Mouse (Mus musculus) left cerebral cortex, postnatal 10 days (tissue): ENCODE results near the gene Olfr976. TPM values are rescaled to one million over a fixed set of nuclear protein-coding genes. Genes with fewer than 3 reads are reported as not detected.
"Not testable (repeated sequence)": the region's sequence is repeated elsewhere in the genome, so short reads cannot be mapped to it uniquely, and the experiment has no call there.

Experiments
- DNase-seq, 2 experiments: peaks; one replicate each; pipeline ENCODE4 v3.0.0; 2021 to 2022; ENCODE audit warnings: low spot score in 2 of 2, mixed read lengths in 1 of 2; ENCODE audit errors: extremely low spot score in 1 of 2
- intact Hi-C: fragments of 180-260 bp; cut with DNase I; formaldehyde crosslinking; loops from one replicate; pipeline ENCODE4 v1.15.1; 2025
- total RNA-seq, 2 experiments: library from RNA; stranded (reverse); gene quantifications; 2 replicates each; pipeline ENCODE4 v1.2.3; 2021

Gene Olfr976
- total RNA-seq, result not detected

DNA sequence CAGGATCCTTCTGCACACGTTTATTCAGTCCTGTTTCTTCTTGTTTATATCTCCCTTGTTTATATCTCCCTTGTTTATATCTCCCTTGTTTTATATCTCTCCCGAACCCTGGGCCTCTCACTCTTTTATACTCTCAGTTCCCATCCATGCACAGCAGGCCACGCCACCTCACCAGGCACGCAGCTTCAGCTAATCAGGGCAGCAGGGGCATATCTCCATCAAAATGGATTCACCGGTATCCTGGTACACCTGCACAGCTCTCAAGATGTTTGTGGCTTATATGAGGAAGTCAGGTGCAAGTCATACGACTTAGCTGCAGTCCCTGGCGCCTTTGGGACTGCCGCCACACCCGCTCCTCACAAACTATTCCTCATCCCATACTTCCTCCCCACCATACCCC lies at the start of gene Olfr976:
Gene Olfr976 (minus strand): TSS at position 101 of the 400 bp plus-strand sequence.
- intact Hi-C loops, result not testable (repeated sequence)

DNA sequence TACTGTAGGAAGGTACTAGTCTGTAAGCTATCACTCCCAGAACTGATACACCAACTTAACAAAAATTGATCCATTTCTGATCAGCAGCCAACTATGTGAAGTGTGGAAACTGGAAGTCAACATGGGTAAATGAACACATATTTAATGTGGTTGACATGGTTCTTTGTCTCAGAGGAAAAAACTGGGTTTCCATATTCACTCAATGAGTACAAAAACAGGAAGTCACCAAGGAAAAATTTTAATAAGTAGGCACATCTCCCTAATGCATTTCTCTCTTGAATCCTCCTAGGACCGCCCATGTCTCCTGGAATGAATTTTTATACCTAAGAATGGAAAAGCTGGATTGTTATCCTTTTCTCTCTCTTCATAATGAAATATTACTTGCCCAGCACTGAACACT lies 48.5 kb upstream of the Olfr976 start, which contains the start of gene Olfr980:
Gene Olfr980 (minus strand): TSS at position 101 of the 400 bp plus-strand sequence.
- intact Hi-C loops, result no loop called here
- no peak for DNase-seq

More for the DNA sequence above, at the start of gene Olfr976:
- not testable (repeated sequence) for DNase-seq

DNA sequence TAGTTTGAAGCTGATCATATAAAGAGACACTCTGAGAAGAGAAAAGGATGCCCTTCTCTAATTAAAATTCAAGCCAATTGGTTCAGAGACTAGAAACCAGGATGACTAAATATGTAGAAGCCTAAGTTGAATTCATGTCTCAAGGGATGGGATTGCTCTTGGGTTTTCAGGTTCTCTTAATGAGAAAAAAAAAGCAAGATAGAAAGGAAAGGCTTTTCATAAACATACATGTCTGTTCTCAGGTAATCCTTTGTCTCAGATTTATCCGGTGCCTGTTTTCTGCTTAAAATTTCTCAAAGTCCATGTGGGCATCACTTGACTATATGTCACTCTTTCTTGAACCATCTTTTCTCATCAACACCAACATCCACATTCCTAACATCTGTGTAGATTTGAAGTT lies 42.4 kb upstream of the Olfr976 start, which contains the start of gene Olfr979:
Gene Olfr979 (minus strand): TSS at position 101 of the 400 bp plus-strand sequence.
- DNase-seq, result no peak
- intact Hi-C loops, result no loop called here

DNA sequence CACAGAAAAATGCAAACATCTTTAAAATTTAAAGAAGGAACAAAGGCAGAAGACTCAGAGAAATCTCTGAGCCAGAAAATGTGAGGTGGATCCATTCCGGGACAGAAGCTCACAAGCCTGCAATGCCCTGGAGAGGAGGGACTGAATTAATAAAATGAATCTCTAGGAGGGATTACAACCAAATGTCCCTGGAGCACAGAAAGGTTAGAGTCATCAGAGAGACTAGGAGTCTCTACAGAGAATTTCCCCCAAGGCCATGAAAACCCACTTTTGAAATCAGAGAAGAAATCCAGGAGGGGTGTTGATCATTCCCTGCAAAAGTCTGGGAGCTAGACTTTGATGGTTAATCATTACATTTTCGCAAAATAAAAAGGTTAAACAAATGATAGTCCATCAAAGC lies 30.9 kb upstream of the Olfr976 start, which contains the start of gene Olfr978:
Gene Olfr978 (plus strand): TSS at position 301 of the 400 bp plus-strand sequence.
- DNase-seq, result no peak
- intact Hi-C loops, result no loop called here

DNA sequence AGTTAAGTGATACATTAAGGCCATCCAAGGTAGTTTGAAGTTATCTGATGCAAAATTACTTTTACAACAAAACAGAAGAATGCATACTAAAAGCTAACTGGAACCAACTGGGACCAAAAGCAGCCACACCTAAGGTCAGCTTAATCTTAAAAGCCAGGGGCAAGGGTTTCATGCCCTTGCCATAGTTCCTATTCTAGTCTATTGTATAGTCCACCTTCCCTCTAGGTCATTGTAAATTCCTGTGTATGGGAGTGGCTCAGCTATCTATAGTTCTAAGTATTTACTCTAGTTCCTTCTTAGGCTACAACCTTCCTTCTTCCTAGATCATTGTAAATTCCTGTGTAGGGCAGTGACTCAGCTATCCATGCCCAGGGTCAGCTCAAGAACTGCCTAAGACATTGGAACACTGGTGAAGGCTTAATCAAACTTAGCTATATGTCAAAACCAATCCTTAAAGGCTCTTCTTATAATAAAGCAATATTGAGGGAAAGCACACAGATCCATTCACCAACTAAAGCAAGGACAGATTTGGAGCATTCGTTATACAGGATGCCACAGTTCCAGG lies 15.7 kb upstream of the Olfr976 start:
- DNase-seq, intact Hi-C loops: not testable (repeated sequence)

DNA sequence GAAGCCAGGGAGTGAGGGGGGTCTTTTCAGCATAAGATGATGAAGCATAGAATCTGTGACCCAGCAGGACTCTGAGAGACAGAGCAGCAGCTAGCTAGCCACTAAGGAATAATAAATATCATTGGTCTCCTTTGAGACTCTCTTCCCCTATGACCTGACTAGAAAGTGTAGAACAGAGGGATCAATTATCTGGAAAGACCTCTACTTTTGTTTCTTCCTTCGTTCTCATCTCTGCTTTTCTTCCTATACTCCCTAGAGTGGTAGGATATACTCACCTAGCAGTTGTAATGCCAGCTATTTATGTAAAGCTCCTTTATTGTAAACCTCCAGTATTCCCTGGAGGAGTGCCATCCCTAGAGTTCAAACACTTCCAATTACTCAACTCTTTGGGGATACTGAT lies 9.0 kb downstream of the Olfr976 start, which contains the start of gene Olfr975:
Gene Olfr975 (minus strand): TSS at position 101 of the 400 bp plus-strand sequence.
- intact Hi-C loops, result no loop called here
- no peak for DNase-seq

DNA sequence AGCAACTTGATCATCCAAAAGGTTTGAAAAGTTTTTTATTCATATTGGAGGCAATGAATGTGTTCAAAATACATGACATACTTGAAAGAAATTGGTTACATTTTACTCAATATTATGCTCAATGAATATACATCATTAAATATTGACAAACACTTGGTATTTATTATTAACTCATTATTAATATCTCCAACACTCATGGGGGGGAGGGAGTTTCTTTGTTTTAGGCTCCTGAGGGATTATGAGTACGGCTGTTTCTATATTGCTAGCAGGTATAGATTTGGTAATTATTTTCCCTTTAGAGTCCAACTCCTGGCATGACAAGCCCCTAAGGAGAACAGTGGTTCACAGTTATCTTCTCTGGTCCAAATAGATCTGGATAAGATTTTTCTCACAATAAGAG lies 23.7 kb downstream of the Olfr976 start, which contains the start of gene Olfr974:
Gene Olfr974 (plus strand): TSS at position 301 of the 400 bp plus-strand sequence.
- no peak for DNase-seq

DNA sequence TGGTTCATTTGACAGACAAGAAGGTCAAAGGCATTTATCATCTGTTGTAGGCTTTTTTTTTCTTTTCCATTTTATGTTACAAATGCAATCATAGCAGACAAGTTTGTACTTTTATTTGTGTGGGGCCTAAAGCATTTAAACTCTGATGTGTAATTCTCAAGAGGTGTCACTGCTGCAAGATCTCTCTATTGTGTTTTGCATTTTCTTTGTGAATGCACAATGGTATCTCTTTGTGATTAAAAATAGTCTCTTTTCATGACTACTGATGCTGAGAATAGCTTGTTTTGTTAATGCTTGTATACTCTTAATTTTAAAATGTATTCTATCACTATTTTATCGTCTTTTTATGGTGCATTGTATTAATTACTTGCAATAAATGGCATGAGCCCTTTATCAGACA lies 32.1 kb downstream of the Olfr976 start:
- DNase-seq, intact Hi-C loops: not testable (repeated sequence)

More for the DNA sequence above, 23.7 kb downstream of the Olfr976 start, which contains the start of gene Olfr974:
- intact Hi-C loops, result no loop called here

DNA sequence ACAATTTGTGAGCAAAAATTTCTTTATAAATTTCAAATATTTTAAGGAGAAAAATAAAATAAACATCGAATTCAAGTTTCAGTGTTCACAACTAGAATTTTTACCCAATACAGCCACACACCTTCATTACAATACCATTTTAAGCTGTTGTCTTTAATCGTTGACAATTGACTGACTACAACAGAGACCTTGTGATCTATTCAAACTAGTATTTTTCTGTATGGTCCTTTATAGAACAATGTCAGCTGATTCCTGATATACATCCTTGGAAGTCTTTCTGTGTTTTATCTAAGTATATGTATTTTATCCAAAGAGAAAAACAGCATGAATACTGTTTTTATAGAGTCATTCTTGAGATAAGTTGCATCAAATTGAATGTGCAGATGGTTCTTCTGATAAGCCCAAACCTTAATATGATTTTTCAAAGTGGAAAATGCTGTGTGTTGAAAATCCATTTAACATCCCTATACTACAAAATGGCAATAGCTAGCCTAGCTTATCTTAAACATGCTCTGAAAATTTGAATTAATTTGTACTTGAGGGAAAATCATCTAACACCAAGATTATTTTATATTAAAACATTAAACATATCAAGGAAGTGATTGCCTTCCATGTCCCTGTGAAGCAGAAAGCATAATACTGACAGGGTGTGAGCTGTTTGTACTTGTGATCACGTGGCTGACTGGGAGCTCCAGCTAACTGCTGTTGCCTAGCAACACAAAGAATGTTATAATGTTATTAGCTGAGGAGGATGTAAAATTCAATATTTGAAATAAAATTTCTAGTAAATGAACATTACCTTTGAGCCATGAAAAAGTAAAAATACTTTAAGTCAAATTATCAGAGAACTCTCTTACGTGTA lies 32.7 kb downstream of the Olfr976 start:
- intact Hi-C loops, DNase-seq: not testable (repeated sequence)

DNA sequence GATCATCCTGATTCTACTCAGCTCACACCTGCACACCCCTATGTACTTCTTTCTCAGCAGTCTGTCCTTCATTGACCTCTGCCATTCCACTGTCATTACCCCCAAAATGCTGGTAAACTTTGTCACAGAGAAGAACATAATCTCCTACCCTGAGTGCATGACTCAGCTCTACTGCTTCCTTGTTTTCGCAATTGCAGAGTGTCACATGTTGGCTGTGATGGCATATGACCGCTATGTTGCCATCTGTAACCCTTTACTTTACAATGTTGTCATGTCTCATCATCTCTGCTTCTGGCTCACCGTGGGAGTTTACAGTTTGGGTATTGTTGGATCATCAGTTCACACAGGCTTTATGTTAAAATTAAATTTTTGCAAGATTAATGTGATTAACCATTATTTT lies 51.0 kb downstream of the Olfr976 start:
- DNase-seq, result no peak
- intact Hi-C loops, result no loop called here

DNA sequence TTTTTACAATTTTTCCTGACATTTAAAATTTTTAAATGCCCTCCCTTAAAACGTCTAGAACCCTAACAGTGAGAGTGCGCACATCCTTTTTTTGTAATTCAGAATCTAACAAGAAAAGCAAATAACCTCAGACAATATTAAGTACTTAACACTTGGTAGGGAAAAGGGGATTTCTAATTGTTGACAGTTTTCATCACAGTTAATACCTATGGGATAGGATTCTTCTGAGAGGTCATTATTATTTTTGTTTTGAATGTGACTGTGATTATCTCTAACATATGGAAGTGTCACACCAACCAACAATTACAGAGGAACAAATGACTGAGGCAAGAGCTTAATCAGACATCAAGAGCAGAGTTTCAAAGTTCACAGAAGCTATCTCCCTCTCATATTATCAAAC lies 53.9 kb downstream of the Olfr976 start, which contains the start of gene Olfr229:
Gene Olfr229 (plus strand): TSS at position 301 of the 400 bp plus-strand sequence.
- intact Hi-C loops, result no loop called here
- DNase-seq, result no peak

DNA sequence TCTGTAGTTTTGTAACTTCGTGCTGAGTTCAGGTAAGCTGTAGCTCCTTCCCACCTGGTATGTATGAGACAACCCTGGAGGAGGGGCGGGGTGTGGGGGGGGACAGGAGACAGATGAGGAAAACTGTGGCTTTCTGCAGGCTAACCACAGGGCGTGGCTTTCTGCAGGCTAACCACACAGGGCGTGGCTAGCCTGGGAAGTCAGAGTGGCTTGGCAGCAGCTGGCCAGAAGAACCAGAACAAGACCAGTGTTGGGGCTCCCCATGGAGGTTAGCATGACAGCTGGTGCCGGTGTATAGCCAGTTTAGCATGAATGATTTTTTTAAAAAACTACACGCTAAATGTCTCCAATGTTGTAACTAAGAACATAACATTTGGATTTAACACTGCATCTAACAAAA lies 55.8 kb downstream of the Olfr976 start:
- DNase-seq, result no peak
- intact Hi-C loops, result no loop called here

Other genes with a start within 250 kb of the Olfr976 start
- gene Olfr965, start 249.8 kb downstream of the Olfr976 start, total RNA-seq, result not detected
- gene Olfr150, start 230.2 kb downstream of the Olfr976 start, total RNA-seq, result not detected
- not detected for gene Olfr967, start 214.9 kb downstream of the Olfr976 start, total RNA-seq
- gene Olfr968, start 177.9 kb downstream of the Olfr976 start, total RNA-seq, result not detected
- not detected for gene Olfr969, start 170.2 kb downstream of the Olfr976 start, total RNA-seq
- gene Olfr970, start 152.3 kb downstream of the Olfr976 start, total RNA-seq, result not detected
- gene Olfr971, start 124.3 kb downstream of the Olfr976 start, total RNA-seq, result not detected
- not detected for gene Olfr972, start 94.7 kb downstream of the Olfr976 start, total RNA-seq
- gene Olfr229, start 53.8 kb downstream of the Olfr976 start, total RNA-seq, result not detected
- gene Olfr974, start 23.6 kb downstream of the Olfr976 start, total RNA-seq, result not detected
- gene Olfr975, start 9.1 kb downstream of the Olfr976 start, total RNA-seq, result not detected
- gene Olfr978, start 31.0 kb upstream of the Olfr976 start, total RNA-seq, result not detected
- not detected for gene Olfr979, start 42.3 kb upstream of the Olfr976 start, total RNA-seq
- gene Olfr980, start 48.4 kb upstream of the Olfr976 start, total RNA-seq, result not detected
- not detected for gene Olfr981, start 60.3 kb upstream of the Olfr976 start, total RNA-seq
- not detected for gene Olfr982, start 112.7 kb upstream of the Olfr976 start, total RNA-seq
- gene Olfr983, start 132.5 kb upstream of the Olfr976 start, total RNA-seq, result not detected
- not detected for gene Olfr984, start 153.1 kb upstream of the Olfr976 start, total RNA-seq
- gene Olfr985, start 169.1 kb upstream of the Olfr976 start, total RNA-seq, result not detected
- not detected for gene Tmem225, start 187.0 kb upstream of the Olfr976 start, total RNA-seq
- gene Olfr986, start 219.8 kb upstream of the Olfr976 start, total RNA-seq, result not detected
- 1 to 10 TPM; 4.0 to 4.9 TPM for gene Zfp202, start 231.2 kb upstream of the Olfr976 start, total RNA-seq